Mouse (Mus musculus): Measurements from ENCODE around the gene Olfr629.
A peak's percentile ranks its signal among the peaks of the same experiment; 100 is the strongest.
"Not testable (repeated sequence)": the region's sequence is repeated elsewhere in the genome, so short reads cannot be mapped to it uniquely, and the experiment has no call there.

Gene Olfr629

GRCm38 (mm10) chr7:103744843-103745242 is at the start of gene Olfr629:
Gene Olfr629 (minus strand): TSS chr7:103744943.
- DNase-seq, result no peak

DNA sequence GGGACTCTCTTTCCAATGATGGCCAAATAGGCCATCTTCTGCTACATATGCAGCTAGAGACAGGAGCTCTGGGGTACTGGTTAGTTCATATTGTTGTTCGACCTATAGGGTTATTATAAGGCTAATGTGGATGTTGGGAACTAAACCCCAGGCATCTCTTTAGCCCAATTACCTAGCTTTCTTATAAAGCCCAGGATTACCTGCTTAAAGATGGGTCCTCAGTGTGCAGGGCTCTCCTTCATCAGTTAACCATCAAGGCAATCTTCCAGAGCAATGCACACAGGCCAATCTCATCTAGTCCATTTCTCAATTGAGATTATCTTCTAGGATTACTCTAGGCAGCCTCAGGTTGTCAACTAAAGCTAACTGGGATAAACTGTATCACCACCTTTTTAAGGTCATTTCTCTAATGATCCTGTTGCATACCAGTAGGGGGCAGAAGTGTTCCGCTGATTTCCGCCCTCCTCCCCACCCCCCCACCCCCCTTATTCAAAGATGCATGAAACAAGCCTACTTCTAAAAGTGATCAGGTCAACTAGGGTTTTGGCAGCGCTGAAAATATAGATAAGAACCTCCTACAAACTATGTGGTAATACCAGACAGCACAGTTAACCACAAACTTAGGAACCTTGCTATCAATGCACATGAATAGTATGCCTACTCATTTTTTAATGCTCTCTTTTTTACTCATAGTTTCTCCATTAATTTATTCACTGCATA is 48.1 kb upstream of the Olfr629 start:
- peak; percentile 34 to 36 for DNase-seq

DNA sequence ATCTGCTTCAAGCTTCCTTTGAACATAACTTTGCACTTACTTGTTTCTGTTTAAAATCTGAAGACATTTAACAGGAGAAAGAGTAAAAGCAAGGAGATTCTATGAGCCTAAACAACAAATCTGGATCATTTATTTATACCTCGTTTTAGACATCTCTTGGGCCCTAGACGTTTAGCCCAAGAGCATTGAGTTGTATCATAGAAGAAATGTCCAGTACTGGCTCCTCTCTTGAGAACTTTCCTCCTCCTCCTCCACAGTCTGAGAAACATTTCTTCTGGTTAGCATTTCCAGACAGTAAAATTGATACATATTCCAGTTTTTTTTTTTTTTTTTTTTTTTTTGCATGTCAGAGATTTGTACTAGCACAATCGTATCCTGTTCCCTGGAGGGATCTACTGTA is 47.0 kb upstream of the Olfr629 start, which contains the start of gene Olfr67:
TSS of gene Olfr67 (minus strand) at position 101 of the 400 bp plus-strand sequence.
- no peak for DNase-seq

GRCm38 (mm10) chr7:103779598-103779997 is 34.9 kb upstream of the Olfr629 start, which contains the start of gene Olfr68:
Gene Olfr68 (minus strand): TSS chr7:103779698.
- no peak for DNase-seq

GRCm38 (mm10) chr7:103777652-103778051 is 32.9 kb upstream of the Olfr629 start:
- DNase-seq, result not testable (repeated sequence)

DNA sequence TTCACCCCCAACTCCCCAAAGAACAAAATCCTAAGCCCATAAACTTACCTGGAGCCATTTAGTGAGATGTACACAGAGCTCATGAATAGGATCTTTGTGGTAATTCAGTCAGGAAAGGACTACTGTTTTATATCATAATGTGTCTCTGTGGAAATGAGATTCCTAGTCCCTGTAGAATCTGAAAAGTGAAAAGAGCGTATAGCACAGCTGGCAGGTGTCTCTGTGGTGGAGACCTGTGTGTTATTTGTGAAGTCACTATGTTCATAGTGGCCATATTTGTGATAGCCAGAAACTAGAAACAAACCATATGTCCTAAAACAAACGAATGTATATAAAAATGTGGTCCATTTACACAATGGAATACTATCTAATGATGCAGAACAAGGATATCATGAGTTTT is 26.8 kb upstream of the Olfr629 start, which contains the start of gene Olfr69:
TSS of gene Olfr69 (minus strand) at position 101 of the 400 bp plus-strand sequence.
- no peak for DNase-seq

GRCm38 (mm10) chr7:103767687-103768086 is 22.9 kb upstream of the Olfr629 start:
- not testable (repeated sequence) for DNase-seq

DNA sequence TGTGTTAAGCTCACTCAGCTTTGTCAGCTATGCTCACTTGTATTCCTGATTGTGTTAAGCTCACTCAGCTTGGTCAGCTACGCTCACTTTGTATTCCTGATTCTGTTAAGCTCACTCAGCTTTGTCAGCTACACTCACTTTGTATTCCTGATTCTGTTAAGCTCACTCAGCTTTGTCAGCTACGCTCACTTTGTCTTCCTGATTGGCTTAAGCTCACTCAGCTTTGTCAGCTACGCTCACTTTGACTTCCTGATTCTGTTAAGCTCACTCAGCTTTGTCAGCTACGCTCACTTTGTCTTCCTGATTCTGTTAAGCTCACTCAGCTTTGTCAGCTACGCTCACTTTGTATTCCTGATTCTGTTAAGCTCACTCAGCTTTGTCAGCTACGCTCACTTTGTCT is 17.5 kb upstream of the Olfr629 start:
- DNase-seq, result not testable (repeated sequence)

- no peak for DNase-seq
Observed at GRCm38 (mm10) chr7:103757233-103757632, 12.5 kb upstream of the Olfr629 start, which contains the start of gene Olfr630. Gene Olfr630 (minus strand): TSS chr7:103757333.

DNA sequence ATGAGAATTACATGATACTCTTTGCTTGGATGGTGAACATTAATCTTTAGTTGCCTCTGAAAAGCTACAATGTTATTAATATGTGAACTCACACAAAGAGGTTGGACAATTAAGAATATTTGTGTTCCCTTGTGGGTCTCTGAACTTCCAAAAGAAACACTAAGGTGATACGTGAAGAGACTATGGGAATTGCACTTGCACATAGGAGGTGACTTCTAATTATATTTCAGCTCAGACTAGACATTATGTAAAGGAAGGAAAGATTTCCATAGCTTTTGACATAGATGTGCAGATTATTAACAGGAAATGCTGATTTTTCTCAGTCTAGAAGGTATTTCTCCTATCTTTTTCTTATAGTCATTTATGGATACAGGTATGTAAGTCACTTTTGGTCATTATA is 14.7 kb downstream of the Olfr629 start, which contains the start of gene Olfr628:
TSS of gene Olfr628 (plus strand) at position 301 of the 400 bp plus-strand sequence.
- no peak for DNase-seq

- DNase-seq, result not testable (repeated sequence)
Observed at GRCm38 (mm10) chr7:103716398-103716797, 28.3 kb downstream of the Olfr629 start.

DNA sequence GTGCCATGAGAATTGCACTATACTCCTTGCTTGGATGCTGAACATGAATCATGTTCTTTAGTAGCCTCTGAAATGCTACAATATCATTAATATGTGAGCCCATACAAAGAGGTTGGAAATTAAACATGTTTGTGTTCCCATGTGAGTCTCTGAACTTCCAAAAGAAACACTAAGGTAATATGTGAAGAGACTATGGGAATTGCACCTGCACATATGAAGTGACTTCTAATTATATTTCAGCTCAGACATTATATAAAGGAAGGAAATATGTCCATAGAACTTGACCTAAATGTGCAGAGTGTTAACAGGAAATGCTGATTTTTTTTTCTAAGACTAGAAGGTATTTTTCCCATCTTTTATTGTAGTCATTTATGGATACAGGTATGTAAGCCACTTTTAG is 30.4 kb downstream of the Olfr629 start, which contains the start of gene Olfr243:
TSS of gene Olfr243 (plus strand) at position 301 of the 400 bp plus-strand sequence.
- no peak for DNase-seq

DNA sequence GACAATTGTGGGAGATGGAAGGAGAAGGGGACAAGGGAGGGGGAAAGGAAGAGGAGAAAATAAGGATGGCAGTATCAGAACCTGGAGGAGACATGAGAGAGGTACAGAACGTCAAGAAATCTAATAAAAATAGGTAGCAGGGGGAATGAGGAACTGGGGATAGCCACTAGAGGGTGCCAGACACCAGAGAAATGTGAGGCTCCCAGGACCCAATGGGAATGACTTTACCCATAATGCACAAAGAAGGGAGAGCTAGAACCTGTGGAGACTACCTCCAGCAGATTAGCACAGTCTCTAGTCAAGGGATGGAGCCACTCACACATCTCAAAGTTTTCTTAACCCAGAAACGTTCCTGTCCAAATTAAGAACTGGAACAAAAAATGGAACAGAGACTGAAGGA is 32.7 kb downstream of the Olfr629 start:
- peak; percentile 25 to 35 for DNase-seq

- DNase-seq, result no peak
Observed at GRCm38 (mm10) chr7:103699469-103699868, 45.3 kb downstream of the Olfr629 start.

Measured in B cell, adult 2 months (primary cell).